Mouse (Mus musculus) lung, adult 2 months (tissue): ENCODE results near the gene Tgfbr3.

Experiments used
- CTCF ChIP-seq: fragments of 200-500 bp; IDR thresholded peaks from 2 replicates; pipeline ENCODE4 v1.5.1; 2011; ENCODE audit warnings: mild to moderate bottlenecking, low read length, control low read depth; ENCODE audit not compliant: insufficient read depth
- POLR2A ChIP-seq: fragments of 200-500 bp; IDR thresholded peaks from 2 replicates; pipeline ENCODE4 v1.6.1; 2011; ENCODE audit warnings: low read depth, mild to moderate bottlenecking, control low read depth, low read length, borderline replicate concordance; ENCODE audit errors: extremely low read depth

GRCm38 (mm10) chr5:107165271-107165670 is 124.2 kb downstream of the Tgfbr3 start:
- TF ChIP-seq CTCF (no peak), POLR2A (no peak)
